28 mouse cellular contexts compared by ENCODE assay signal in the genomic region with DNA sequence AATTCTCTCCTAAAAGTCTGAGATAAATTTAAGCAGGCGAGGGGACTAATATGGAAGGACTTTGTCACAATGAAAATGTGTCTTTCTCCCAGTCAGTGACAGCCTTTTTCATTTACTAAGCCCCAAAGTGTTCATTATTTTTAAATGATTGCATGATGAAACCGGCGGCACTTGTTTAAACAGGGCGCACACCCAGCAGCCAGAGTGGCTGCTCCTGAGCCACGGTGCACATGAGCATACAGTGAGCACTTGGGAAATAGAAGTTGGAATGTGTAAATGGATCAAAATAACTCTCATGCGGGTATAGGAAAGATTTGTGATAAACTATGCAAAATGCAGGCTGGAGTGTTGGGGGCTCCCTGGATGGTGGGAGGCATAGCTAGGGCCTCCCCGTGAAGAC.
DNase-seq lines count a peak whose midpoint lies in the region; ATAC-seq and TF ChIP-seq lines count a peak whose summit lies in the region.
"Had no signal": no experiment of that assay in that cellular context is flagged by ENCODE, and none has a peak within 500 bp of the region (broad histone marks: within the 10 kb centered on the region; RNA-seq: fewer than 3 reads in every experiment).

No protein-coding gene starts in this region.

- ATAC-seq in forebrain, embryonic 13.5 days, result peak; percentile 27; the same call in 1 of the 2 replicates
- ATAC-seq in forebrain, embryonic 12.5 days (ENCODE audit: low FRiP score), result no peak
- ATAC-seq in forebrain, embryonic 16.5 days, result 0 out of 2 replicates have a peak, but pooled peaks have one; percentile 55
- no peak for ATAC-seq in forebrain, embryonic 15.5 days (replicated peaks)
- ATAC-seq in lung, embryonic 14.5 days (ENCODE audit: insufficient read depth), result no peak
- ATAC-seq in midbrain, embryonic 11.5 days (ENCODE audit: low FRiP score), result no peak
- no peak; the same call in 1 of the 2 replicates for ATAC-seq in midbrain, embryonic 14.5 days (ENCODE audit: low FRiP score, low TSS enrichment)
- ATAC-seq: activated CD4-positive, CD25-positive, alpha-beta regulatory T cell, adult 4 months; CD4-positive, CD25-positive, alpha-beta regulatory T cell, adult 4 months; Patski had no signal

- no peak for TF ChIP-seq CTCF in lung, embryonic 14.5 days (IDR thresholded peaks at IDR 0.05; ENCODE audit: low read depth)

- peak; percentile 18 for DNase-seq in lung, embryonic 14.5 days
- no peak for DNase-seq in lung, postnatal 25 days (ENCODE audit: low spot score)
- DNase-seq in midbrain, embryonic 11.5 days (ENCODE audit: low spot score, missing footprints), result peak; percentile 4
- DNase-seq in midbrain, embryonic 14.5 days, result no peak
- DNase-seq: adrenal gland, adult 8-10 months; adrenal gland, postnatal 14 days; adrenal gland, postnatal 36 days; B cell, adult 2 months; cerebellum, adult 11 months; cerebellum, adult 18-20 months; cerebellum, adult 8-10 months; cerebellum, adult 9-11 months; cerebellum, postnatal 14 days; cerebellum, postnatal 36 days; embryo, embryonic 11 days had no signal

- no peaks in the 10 kb centered on the region for H3K36me3 ChIP-seq in forebrain, embryonic 13.5 days (ENCODE audit: poor library complexity, severe bottlenecking)
- H3K36me3 ChIP-seq in forebrain, embryonic 12.5 days (replicated peaks), result no peaks in the 10 kb centered on the region
- no peaks in the 10 kb centered on the region for H3K36me3 ChIP-seq in forebrain, embryonic 16.5 days (ENCODE audit: control insufficient read depth, insufficient read depth)
- no peaks in the 10 kb centered on the region for H3K36me3 ChIP-seq in forebrain, embryonic 15.5 days
- H3K36me3 ChIP-seq in lung, embryonic 14.5 days (ENCODE audit: insufficient read depth), result no peaks in the 10 kb centered on the region
- no peaks in the 10 kb centered on the region for H3K36me3 ChIP-seq in midbrain, embryonic 11.5 days (ENCODE audit: control insufficient read depth, insufficient read depth, low read length)
- no peaks in the 10 kb centered on the region for H3K36me3 ChIP-seq in midbrain, embryonic 14.5 days (ENCODE audit: control insufficient read depth, insufficient read depth, low read length)
- H3K36me3 ChIP-seq: embryonic facial prominence, embryonic 13.5 days; embryonic facial prominence, embryonic 15.5 days; forebrain, embryonic 10.5 days had no signal

- no peak overlapping the region for H3K9ac ChIP-seq in forebrain, embryonic 13.5 days
- no peak overlapping the region for H3K9ac ChIP-seq in forebrain, embryonic 12.5 days
- H3K9ac ChIP-seq in forebrain, embryonic 16.5 days (replicated peaks; ENCODE audit: low read depth, low read length), result no peak overlapping the region
- no peak overlapping the region for H3K9ac ChIP-seq in forebrain, embryonic 15.5 days (replicated peaks)
- H3K9ac ChIP-seq in lung, embryonic 14.5 days, result no peak overlapping the region
- H3K9ac ChIP-seq in midbrain, embryonic 11.5 days (ENCODE audit: low read length), result no peak overlapping the region
- no peak overlapping the region for H3K9ac ChIP-seq in midbrain, embryonic 14.5 days (replicated peaks; ENCODE audit: low read length)
- H3K9ac ChIP-seq: embryonic facial prominence, embryonic 13.5 days; embryonic facial prominence, embryonic 15.5 days had no signal

- H3K4me2 ChIP-seq in forebrain, embryonic 13.5 days, result no peak overlapping the region
- H3K4me2 ChIP-seq in forebrain, embryonic 12.5 days, result no peak overlapping the region
- H3K4me2 ChIP-seq in forebrain, embryonic 16.5 days (ENCODE audit: low read length), result no peak overlapping the region
- no peak overlapping the region for H3K4me2 ChIP-seq in forebrain, embryonic 15.5 days (replicated peaks)
- no peak overlapping the region for H3K4me2 ChIP-seq in lung, embryonic 14.5 days
- no peak overlapping the region for H3K4me2 ChIP-seq in midbrain, embryonic 11.5 days
- no peak overlapping the region for H3K4me2 ChIP-seq in midbrain, embryonic 14.5 days (ENCODE audit: low read length)
- H3K4me2 ChIP-seq: embryonic facial prominence, embryonic 13.5 days; embryonic facial prominence, embryonic 15.5 days had no signal

- no peak overlapping the region for H3K27ac ChIP-seq in forebrain, embryonic 13.5 days
- no peak overlapping the region for H3K27ac ChIP-seq in forebrain, embryonic 12.5 days
- H3K27ac ChIP-seq in forebrain, embryonic 16.5 days (ENCODE audit: low read length), result no peak overlapping the region
- H3K27ac ChIP-seq in forebrain, embryonic 15.5 days (replicated peaks), result no peak overlapping the region
- H3K27ac ChIP-seq in lung, embryonic 14.5 days (ENCODE audit: low read depth), result no peak overlapping the region
- no peak overlapping the region for H3K27ac ChIP-seq in midbrain, embryonic 11.5 days (ENCODE audit: low read depth, low read length)
- no peak overlapping the region for H3K27ac ChIP-seq in midbrain, embryonic 14.5 days (replicated peaks; ENCODE audit: low read depth, low read length)
- H3K27ac ChIP-seq: embryonic facial prominence, embryonic 13.5 days; embryonic facial prominence, embryonic 15.5 days; forebrain, embryonic 10.5 days had no signal

- no peaks in the 10 kb centered on the region for H3K27me3 ChIP-seq in forebrain, embryonic 13.5 days
- H3K27me3 ChIP-seq in forebrain, embryonic 12.5 days, result no peaks in the 10 kb centered on the region
- no peaks in the 10 kb centered on the region for H3K27me3 ChIP-seq in forebrain, embryonic 16.5 days (replicated peaks; ENCODE audit: control insufficient read depth, insufficient read depth, low read length)
- H3K27me3 ChIP-seq in forebrain, embryonic 15.5 days, result no peaks in the 10 kb centered on the region
- H3K27me3 ChIP-seq in lung, embryonic 14.5 days (ENCODE audit: insufficient read depth, low read length), result no peaks in the 10 kb centered on the region
- no peaks in the 10 kb centered on the region for H3K27me3 ChIP-seq in midbrain, embryonic 11.5 days (ENCODE audit: control insufficient read depth, insufficient read depth, low read length)
- no peaks in the 10 kb centered on the region for H3K27me3 ChIP-seq in midbrain, embryonic 14.5 days (ENCODE audit: control insufficient read depth, insufficient read depth, low read length)
- H3K27me3 ChIP-seq: CH12.LX; embryonic facial prominence, embryonic 13.5 days; embryonic facial prominence, embryonic 15.5 days; Patski had no signal

- H3K4me1 ChIP-seq in forebrain, embryonic 13.5 days, result peaks cover 17% of the 10 kb centered on the region
- peaks cover 4% of the 10 kb centered on the region; the same call in 1 of the 2 replicates for H3K4me1 ChIP-seq in forebrain, embryonic 12.5 days
- H3K4me1 ChIP-seq in forebrain, embryonic 16.5 days (replicated peaks; ENCODE audit: control insufficient read depth, insufficient read depth, low read length), result peaks cover 5% of the 10 kb centered on the region; the same call in 1 of the 2 replicates
- peaks cover 13% of the 10 kb centered on the region; the same call in 1 of the 2 replicates for H3K4me1 ChIP-seq in forebrain, embryonic 15.5 days
- no peaks in the 10 kb centered on the region for H3K4me1 ChIP-seq in lung, embryonic 14.5 days (ENCODE audit: insufficient read depth)
- no peaks in the 10 kb centered on the region for H3K4me1 ChIP-seq in midbrain, embryonic 11.5 days (ENCODE audit: control insufficient read depth, insufficient read depth, low read length)
- H3K4me1 ChIP-seq in midbrain, embryonic 14.5 days (ENCODE audit: control insufficient read depth, insufficient read depth, low read length), result no peaks in the 10 kb centered on the region
- H3K4me1 ChIP-seq: embryonic facial prominence, embryonic 15.5 days had no signal

- H3K4me3 ChIP-seq in forebrain, embryonic 13.5 days, result no peak overlapping the region
- no peak overlapping the region for H3K4me3 ChIP-seq in forebrain, embryonic 12.5 days (replicated peaks)
- no peak overlapping the region for H3K4me3 ChIP-seq in forebrain, embryonic 16.5 days (replicated peaks; ENCODE audit: low read length)
- H3K4me3 ChIP-seq in forebrain, embryonic 15.5 days, result no peak overlapping the region
- no peak overlapping the region for H3K4me3 ChIP-seq in lung, embryonic 14.5 days (ENCODE audit: low read depth, low read length)
- no peak overlapping the region for H3K4me3 ChIP-seq in midbrain, embryonic 11.5 days (ENCODE audit: low read depth, low read length)
- no peak overlapping the region for H3K4me3 ChIP-seq in midbrain, embryonic 14.5 days (replicated peaks; ENCODE audit: low read depth, low read length)
- H3K4me3 ChIP-seq: embryonic facial prominence, embryonic 13.5 days; embryonic facial prominence, embryonic 15.5 days; erythroblast, embryonic 14.5 days; forebrain, embryonic 10.5 days had no signal

- WGBS in forebrain, embryonic 13.5 days, result 65% methylated on average over 7 of the region's 7 CpGs
- WGBS in forebrain, embryonic 12.5 days, result 81% methylated on average over 7 of the region's 7 CpGs
- 47% methylated on average over 7 of the region's 7 CpGs for WGBS in forebrain, embryonic 16.5 days
- WGBS in forebrain, embryonic 15.5 days, result 50% methylated on average over 7 of the region's 7 CpGs
- 59% methylated on average over 7 of the region's 7 CpGs for WGBS in lung, embryonic 14.5 days
- 88% methylated on average over 7 of the region's 7 CpGs for WGBS in midbrain, embryonic 11.5 days
- WGBS in midbrain, embryonic 14.5 days, result 80% methylated on average over 7 of the region's 7 CpGs

- no peaks in the 10 kb centered on the region for H3K9me3 ChIP-seq in forebrain, embryonic 13.5 days (replicated peaks)
- H3K9me3 ChIP-seq in forebrain, embryonic 12.5 days, result no peaks in the 10 kb centered on the region
- H3K9me3 ChIP-seq in forebrain, embryonic 16.5 days (ENCODE audit: control insufficient read depth, low read length), result no peaks in the 10 kb centered on the region
- H3K9me3 ChIP-seq in forebrain, embryonic 15.5 days, result no peaks in the 10 kb centered on the region
- H3K9me3 ChIP-seq in lung, embryonic 14.5 days (ENCODE audit: low read depth, low read length), result no peaks in the 10 kb centered on the region
- H3K9me3 ChIP-seq in midbrain, embryonic 11.5 days (ENCODE audit: control insufficient read depth, low read length), result no peaks in the 10 kb centered on the region
- H3K9me3 ChIP-seq in midbrain, embryonic 14.5 days (ENCODE audit: control insufficient read depth, low read length), result no peaks in the 10 kb centered on the region
- H3K9me3 ChIP-seq: embryonic facial prominence, embryonic 13.5 days; embryonic facial prominence, embryonic 15.5 days; forebrain, embryonic 10.5 days; G1E had no signal

Comparison
In these comparisons a context has a peak if more than half of its experiments do, and no peak if none do; other contexts are left out.
1. ATAC-seq: peak in forebrain, embryonic 13.5 days (single experiment) and forebrain, embryonic 16.5 days (single experiment); none in forebrain, embryonic 12.5 days (single experiment), forebrain, embryonic 15.5 days (single experiment), lung, embryonic 14.5 days (single experiment), midbrain, embryonic 11.5 days (single experiment) and midbrain, embryonic 14.5 days (single experiment).
2. DNase-seq: peak in lung, embryonic 14.5 days (single experiment) and midbrain, embryonic 11.5 days (single experiment); none in lung, postnatal 25 days (single experiment) and midbrain, embryonic 14.5 days (single experiment).